Mouse (Mus musculus) limb, embryonic 10.5 days (tissue): ENCODE measurements around the gene Sebox. TPM values are rescaled to one million over a fixed set of nuclear protein-coding genes. Genes with fewer than 3 reads are reported as not detected.
"Not testable (repeated sequence)": the region's sequence is repeated elsewhere in the genome, so short reads cannot be mapped to it uniquely, and the experiment has no call there.

ENCODE experiments used
- DNase-seq: peaks from one replicate; pipeline ENCODE4 v3.0.0-alpha.2; 2017; ENCODE audit warnings: low spot score
- H3K27ac ChIP-seq: fragments of 300-500 bp; sonication (generic); 2 replicates; pipeline ENCODE4 v1.5.1; 2016; ENCODE audit warnings: mild to moderate bottlenecking
- H3K27me3 ChIP-seq: fragments of 300-500 bp; sonication (generic); 2 replicates; pipeline ENCODE4 v1.6.1; 2016; ENCODE audit warnings: low read depth, mild to moderate bottlenecking; ENCODE audit not compliant: poor library complexity, severe bottlenecking
- H3K36me3 ChIP-seq: fragments of 300-500 bp; sonication (generic); 2 replicates; pipeline ENCODE4 v1.6.1; 2016; ENCODE audit warnings: mild to moderate bottlenecking, moderate library complexity
- H3K4me1 ChIP-seq: fragments of 300-500 bp; sonication (generic); 2 replicates; pipeline ENCODE4 v1.6.1; 2016
- H3K4me3 ChIP-seq: fragments of 300-500 bp; sonication (generic); 2 replicates; pipeline ENCODE4 v1.5.1; 2016; ENCODE audit warnings: mild to moderate bottlenecking, moderate library complexity
- H3K9me3 ChIP-seq: fragments of 300-500 bp; sonication (generic); replicated peaks from 2 replicates; pipeline ENCODE4 v1.6.1; 2016; ENCODE audit warnings: mild to moderate bottlenecking
- WGBS: fragments of 180-500 bp; shearing (Covaris S2); methylation state at CpG from one replicate; pipeline ENCODE4 v1.1.7; 2016; 5-methylcytosine and 5-hydroxymethylcytosine counted together
- polyA plus RNA-seq: library from polyadenylated mRNA; unstranded; fragments of >200 nt; fragmentation: Nextera tagmentation; extraction: Ambion mirVana; gene quantifications from 2 replicates; pipeline ENCODE4 v1.2.1, GENCODE M21; 2016

Gene Sebox
- polyA plus RNA-seq, 1 experiment from 2014 or later, result not detected

DNA sequence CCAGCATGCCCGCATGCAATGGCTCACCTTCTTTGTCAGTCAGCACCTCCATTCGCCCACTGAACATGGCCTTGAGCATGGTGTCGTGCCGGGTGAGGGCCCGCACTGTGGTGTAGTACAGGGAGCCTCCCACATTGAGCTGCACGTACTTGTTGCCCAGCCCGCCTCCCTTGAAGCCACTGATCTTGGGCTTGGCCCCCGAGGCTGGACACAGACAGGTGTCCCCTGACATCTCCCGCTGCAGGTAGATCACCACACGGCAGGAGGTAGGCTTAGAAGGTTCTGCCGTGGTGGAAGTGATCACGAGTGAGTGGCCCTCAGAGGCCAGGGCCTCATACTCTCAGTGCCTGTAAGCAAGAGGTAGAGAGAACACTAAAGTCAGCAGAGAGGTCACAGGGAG, 26.8 kb downstream of the Sebox start:
- peaks cover 7% of the 10 kb centered on the region for H3K4me1 ChIP-seq
- H3K36me3 ChIP-seq, result peaks cover 78% of the 10 kb centered on the region
- H3K27me3 ChIP-seq, result no peaks in the 10 kb centered on the region
- no peak overlapping the region for H3K27ac ChIP-seq
- no peak overlapping the region for H3K4me3 ChIP-seq
- WGBS, result 90% methylated on average over 12 of the region's 12 CpGs
- H3K9me3 ChIP-seq, result no peaks in the 10 kb centered on the region
- no peak for DNase-seq

DNA sequence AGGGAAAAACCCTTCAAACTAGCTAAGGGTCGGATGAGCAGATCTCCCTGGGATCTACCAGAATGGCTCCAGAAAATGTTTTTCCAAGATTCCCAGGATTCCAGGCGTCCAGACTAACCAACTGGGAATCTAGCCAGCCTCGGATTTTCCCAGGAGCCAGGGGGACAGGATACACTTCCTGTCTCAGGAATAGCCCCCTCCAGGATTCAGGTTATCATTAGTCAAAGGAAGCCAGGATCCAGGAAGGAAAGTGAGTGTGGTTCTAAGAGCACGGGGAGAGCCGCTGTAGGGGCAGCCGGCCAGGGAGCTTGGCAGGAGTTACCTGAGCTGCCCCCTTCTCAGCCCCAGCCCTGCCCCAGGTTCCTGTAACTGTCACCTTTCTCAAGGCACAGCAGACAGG, 27.8 kb downstream of the Sebox start:
- Histone ChIP-seq H3K27me3 (no peaks in the 10 kb centered on the region), H3K4me1 (peaks cover 11% of the 10 kb centered on the region), H3K4me3 (no peak overlapping the region), H3K36me3 (peaks cover 67% of the 10 kb centered on the region), H3K27ac (no peak overlapping the region), H3K9me3 (no peaks in the 10 kb centered on the region)
- WGBS, result 88% methylated on average over 6 of the region's 6 CpGs
- no peak for DNase-seq

DNA sequence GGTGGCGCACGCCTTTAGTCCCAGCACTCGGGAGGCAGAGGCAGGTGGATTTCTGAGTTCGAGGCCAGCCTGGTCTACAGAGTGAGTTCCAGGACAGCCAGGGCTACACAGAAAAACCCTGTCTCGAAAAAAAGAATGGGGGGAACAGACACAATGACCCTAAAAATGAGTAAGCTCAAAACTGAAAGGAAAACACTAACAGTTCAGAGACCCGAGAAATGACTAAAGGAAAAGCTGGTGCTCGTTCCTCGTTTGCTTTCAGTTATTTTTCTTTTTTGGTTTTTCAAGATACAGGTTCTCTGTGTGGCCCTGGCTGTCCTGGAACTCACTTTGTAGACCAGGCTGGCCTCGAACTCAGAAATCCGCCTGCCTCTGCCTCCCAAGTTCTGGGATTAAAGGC, 28.3 kb downstream of the Sebox start:
- peaks cover 11% of the 10 kb centered on the region for H3K4me1 ChIP-seq
- H3K27ac ChIP-seq, H3K4me3 ChIP-seq, DNase-seq, H3K9me3 ChIP-seq, H3K27me3 ChIP-seq: not testable (repeated sequence)
- 92% methylated on average over 10 of the region's 10 CpGs for WGBS
- H3K36me3 ChIP-seq, result peaks cover 63% of the 10 kb centered on the region

DNA sequence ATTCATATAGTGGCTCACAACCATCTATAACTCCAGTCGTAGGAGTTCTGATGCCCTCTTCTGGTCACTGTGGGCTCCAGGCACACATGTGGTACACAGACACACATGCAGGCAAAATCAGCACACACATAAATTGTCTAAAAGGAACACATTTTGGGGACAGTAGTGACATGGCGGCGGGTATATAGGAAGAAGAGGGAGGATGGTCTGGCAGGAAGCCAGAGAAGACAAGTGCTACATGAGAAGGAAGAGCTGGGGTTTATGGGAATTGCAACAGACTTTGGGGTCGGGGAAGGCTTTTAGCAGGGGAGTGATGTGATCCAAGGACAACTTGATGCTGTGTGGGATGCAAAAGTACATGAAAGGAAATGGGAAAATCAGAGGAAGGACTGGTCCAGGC, 31.3 kb downstream of the Sebox start:
- Histone ChIP-seq H3K36me3 (peaks cover 45% of the 10 kb centered on the region), H3K4me3 (peak overlapping the region; percentile 92), H3K27ac (no peak overlapping the region), H3K9me3 (no peaks in the 10 kb centered on the region), H3K27me3 (no peaks in the 10 kb centered on the region), H3K4me1 (peaks cover 24% of the 10 kb centered on the region)
- WGBS, result 93% methylated on average over 4 of the region's 4 CpGs
- DNase-seq, result no peak

DNA sequence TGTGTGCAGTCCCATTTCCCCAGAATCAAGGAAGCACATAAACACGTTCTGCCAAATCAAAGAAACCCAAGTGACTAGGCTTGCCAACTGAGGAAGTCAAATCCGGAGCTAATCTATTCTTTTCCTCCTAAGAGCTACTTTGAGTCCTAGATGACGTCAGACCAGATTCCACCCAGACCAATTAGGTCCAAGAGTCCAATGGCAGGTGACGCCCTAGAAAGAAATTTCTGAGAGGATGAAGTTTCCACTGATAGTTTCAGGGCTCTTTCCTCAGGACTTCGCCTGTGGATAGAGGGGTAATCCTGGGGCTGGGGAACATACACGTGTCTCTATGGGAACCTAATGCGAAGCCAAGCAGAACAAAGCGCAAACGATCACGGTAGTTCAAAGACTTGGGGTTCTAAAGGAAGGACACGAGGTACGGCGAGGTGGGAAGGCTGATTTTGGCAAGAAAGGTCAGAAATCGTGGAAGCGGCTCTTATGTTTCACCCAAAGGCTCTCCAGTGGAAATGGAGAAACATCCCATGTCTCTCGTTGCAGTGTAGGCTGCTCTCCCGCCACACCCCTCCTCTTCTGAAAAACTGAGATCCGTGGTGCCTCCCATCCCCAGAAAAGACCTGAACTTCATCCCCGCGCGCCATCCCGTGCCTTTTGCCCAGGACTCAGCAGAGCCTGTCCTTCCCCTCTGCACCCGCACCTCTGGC, 32.3 kb downstream of the Sebox start:
- WGBS, result under 1% methylated on average over 23 of the region's 23 CpGs
- Histone ChIP-seq H3K36me3 (peaks cover 45% of the 10 kb centered on the region), H3K9me3 (no peaks in the 10 kb centered on the region), H3K4me3 (peak overlapping the region; percentile 92), H3K27ac (peak overlapping the region; percentile 91), H3K4me1 (peaks cover 24% of the 10 kb centered on the region), H3K27me3 (no peaks in the 10 kb centered on the region)
- no peak for DNase-seq

DNA sequence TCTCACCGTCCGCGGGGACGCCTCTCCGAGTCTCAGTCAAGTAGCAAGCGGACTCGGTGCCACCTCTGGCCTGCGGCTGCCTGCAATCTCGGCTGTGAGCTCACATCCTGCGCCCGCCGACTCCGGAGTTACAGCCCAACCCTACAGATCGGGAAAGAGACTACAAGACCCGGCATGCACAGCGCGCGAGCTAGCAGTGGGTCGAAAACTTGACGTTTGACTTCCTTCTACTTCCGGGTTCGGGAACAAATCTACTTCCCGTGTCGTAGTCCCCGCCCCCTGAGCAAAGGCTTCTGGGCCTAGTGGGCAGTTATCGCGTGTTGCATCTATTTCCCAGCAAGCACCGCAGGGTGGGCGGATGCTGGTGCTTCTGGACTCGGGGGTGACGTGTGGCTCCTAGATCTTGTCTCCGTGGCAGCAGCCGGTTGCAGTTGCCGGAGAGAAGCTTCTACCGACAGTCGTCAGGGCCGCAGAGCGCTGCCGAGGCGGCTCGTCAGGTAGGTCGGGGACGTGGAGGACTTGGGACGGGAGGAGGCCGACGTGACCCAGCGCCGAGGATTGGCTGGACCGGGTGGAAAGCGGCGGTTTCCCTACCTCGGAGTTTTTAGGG, 32.9 kb downstream of the Sebox start, which contains the start of the genes Tnfaip1 and Ift20:
Tnfaip1 (minus strand) TSS at position 253 of the 610 bp plus-strand sequence.
Ift20 (plus strand) TSS at position 282 of the 610 bp plus-strand sequence.
- Histone ChIP-seq H3K27me3 (no peaks in the 10 kb centered on the region), H3K4me3 (peak within 1 kb of the TSS; percentile 92), H3K4me1 (peaks cover 24% of the 10 kb centered on the region), H3K9me3 (no peaks in the 10 kb centered on the region), H3K36me3 (peaks cover 45% of the 10 kb centered on the region), H3K27ac (peak within 1 kb of the TSS; percentile 91)
- DNase-seq, result peak; percentile 94
- WGBS, result under 1% methylated on average over 52 of the region's 52 CpGs

DNA sequence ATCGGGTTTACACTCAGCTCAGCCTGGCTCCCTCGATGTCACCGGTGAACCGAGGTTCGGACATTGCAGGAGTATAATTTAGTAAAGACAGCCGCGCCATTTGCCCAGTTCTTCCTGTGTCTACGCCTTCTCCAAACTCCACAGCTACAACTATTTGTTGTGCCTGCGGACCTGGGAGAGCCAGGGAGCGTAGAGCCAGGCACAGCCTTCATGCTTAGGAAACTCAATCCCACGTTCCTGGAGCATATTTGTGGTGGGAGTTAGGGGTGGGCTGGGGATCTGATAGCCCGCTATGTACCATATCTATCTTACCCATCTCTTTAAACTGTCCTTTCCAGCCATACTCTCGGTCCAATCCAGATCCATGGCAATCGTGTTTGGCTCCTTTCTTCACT, 33.4 kb downstream of the Sebox start:
- Histone ChIP-seq H3K9me3 (no peaks in the 10 kb centered on the region), H3K27ac (peak overlapping the region; percentile 91), H3K4me3 (peak overlapping the region; percentile 92), H3K36me3 (peaks cover 46% of the 10 kb centered on the region), H3K27me3 (no peaks in the 10 kb centered on the region), H3K4me1 (peaks cover 24% of the 10 kb centered on the region)
- no peak for DNase-seq
- 5% methylated on average over 14 of the region's 14 CpGs for WGBS

DNA sequence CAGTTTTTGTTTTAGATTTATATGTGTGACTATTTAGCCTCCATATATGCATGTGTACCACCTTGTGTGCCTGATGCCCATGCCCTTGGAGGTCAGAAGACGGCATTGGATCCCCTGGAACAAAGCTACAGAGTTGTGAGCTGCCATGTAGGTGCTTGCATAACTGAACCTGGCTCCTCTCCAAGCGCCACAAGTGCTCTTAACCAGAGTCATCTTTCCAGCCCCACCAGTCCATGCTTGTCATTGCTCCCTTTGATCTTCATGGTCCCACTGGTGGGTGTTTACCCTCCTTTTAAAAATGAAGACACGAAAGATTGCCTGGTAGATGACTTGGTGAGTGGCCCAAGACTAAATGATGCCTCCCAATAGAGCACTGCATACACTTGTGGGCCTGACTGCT, 37.1 kb downstream of the Sebox start:
- Histone ChIP-seq H3K4me1 (peaks cover 14% of the 10 kb centered on the region), H3K27me3 (no peaks in the 10 kb centered on the region), H3K27ac (no peak overlapping the region), H3K9me3 (no peaks in the 10 kb centered on the region), H3K4me3 (no peak overlapping the region), H3K36me3 (peaks cover 68% of the 10 kb centered on the region)
- WGBS, result 80% methylated on average over 3 of the region's 3 CpGs
- DNase-seq, result no peak

DNA sequence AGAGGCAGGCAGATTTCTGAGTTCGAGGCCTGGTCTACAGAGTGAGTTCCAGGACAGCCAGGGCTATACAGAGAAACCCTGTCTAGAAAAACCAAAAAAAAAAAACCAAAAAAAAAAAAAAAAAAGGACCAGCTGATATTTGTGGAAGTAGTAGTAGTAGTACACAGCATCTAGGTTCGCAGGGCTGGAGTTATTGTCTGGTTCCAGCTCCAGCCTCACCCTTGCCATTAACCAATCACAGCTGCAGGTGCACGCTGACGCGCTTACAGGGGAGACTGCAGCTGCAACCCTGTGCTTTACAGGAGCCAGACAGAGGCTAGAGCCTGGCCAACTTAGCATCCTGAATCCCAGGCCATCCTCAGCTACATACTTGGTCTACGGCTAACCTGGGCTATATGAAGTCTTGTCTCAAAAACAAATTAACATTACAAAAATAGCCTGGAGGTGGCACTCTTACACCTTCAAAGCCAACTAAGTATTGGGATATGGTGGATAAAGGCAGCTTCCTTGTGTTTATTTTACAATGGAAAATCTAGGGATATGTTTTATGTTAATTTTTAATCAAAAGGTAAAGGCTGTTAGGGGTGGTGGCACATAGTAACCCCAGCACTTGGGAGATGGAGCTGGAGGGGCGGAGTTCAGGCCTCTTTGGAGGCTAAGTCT, 41.3 kb downstream of the Sebox start:
- H3K27me3 ChIP-seq, result no peaks in the 10 kb centered on the region
- H3K4me3 ChIP-seq, result no peak overlapping the region
- H3K27ac ChIP-seq, result no peak overlapping the region
- peaks cover 20% of the 10 kb centered on the region for H3K4me1 ChIP-seq
- no peaks in the 10 kb centered on the region for H3K9me3 ChIP-seq
- WGBS, result 93% methylated on average over 7 of the region's 7 CpGs
- DNase-seq, result no peak
- H3K36me3 ChIP-seq, result peaks cover 71% of the 10 kb centered on the region

DNA sequence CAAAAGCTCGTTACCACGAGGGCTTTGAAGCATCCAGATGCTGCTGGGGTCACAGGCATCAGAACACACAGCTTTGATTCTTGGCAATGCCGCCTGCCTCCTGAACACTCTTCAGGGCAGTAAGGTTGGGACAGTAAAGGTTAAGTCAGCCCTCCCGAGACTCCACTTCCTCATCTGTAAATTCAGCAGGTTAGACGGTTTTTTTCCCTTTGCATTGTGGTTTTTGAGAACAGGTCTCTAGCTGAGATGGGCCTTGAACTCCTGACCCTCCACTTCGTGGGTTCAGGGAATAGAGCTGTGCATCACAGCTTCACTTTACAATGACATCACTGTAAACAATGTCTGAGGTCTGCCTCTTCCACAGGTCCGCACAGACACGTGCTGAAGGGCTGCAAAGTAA, 41.9 kb downstream of the Sebox start:
- DNase-seq, result no peak
- peaks cover 65% of the 10 kb centered on the region for H3K36me3 ChIP-seq
- H3K27me3 ChIP-seq, result no peaks in the 10 kb centered on the region
- H3K4me1 ChIP-seq, result peaks cover 24% of the 10 kb centered on the region
- H3K9me3 ChIP-seq, result no peaks in the 10 kb centered on the region
- H3K27ac ChIP-seq, result no peak overlapping the region
- WGBS, result 72% methylated on average over 8 of the region's 8 CpGs
- no peak overlapping the region for H3K4me3 ChIP-seq

DNA sequence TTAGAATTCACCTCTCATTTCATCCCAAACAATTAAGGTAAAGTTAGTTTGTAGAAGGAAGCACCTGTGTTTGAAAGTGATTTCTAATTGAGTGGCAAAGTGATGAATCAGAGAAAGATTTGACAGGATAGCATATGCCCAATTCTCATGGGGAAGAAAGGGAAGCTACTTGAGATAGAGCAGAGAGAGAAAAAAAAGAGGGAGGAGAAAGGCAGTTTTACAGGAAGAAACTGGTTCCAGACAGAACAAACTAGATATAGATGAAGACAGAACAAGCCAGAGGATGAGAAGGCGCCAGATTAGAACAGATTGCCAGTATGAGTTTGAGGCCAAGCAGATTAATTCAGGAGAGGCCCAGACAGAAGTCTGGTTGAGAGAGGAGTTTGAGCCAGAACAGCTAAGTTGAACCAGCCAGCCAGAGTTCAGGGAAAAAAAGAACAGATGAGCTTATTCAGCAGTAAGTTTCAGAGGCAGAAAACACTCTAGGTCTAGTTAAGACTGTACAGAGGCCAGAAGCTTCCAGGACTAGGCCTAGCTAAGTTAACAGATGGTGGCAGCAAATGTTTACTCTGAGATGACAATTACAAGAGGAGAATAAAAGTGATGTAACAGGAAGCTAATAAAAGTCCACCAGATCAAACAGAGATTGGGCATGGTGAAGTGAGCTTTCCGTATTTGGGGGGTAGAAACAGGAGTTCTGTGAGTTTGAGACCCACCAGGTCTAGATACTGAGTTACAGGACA, 44.6 kb downstream of the Sebox start:
- peaks cover 29% of the 10 kb centered on the region for H3K4me1 ChIP-seq
- 79% methylated on average over 2 of the region's 2 CpGs for WGBS
- peaks cover 39% of the 10 kb centered on the region for H3K36me3 ChIP-seq
- no peaks in the 10 kb centered on the region for H3K27me3 ChIP-seq
- DNase-seq, result no peak
- H3K9me3 ChIP-seq, result no peaks in the 10 kb centered on the region
- no peak overlapping the region for H3K27ac ChIP-seq
- no peak overlapping the region for H3K4me3 ChIP-seq

DNA sequence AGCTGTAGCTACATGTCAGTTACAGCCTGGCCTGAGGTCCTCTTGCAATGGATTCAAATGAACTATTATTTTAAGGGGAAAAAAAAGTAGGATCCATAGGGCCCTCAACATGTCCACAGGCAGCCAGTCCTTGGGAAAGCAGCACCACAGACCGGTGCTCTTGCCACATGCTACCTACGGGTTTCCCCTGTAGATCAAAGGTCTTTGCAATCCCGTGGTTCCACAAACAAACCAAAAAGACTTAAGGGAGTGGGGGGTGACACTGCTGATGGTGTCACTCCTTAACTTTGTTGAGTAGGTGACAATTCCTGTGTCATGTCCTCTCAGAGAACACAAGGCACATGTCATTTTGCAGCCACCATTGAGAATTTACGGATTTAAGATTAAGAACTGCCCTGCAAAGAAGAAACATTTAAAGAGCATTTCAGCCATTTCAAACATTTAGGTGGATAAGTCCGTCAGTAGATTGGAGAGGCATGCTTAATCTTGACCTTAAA, 46.3 kb downstream of the Sebox start:
- peak overlapping the region; percentile 91 for H3K27ac ChIP-seq
- WGBS, result 12% methylated on average over 5 of the region's 5 CpGs

More for the DNA sequence above, 46.3 kb downstream of the Sebox start:
- H3K4me3 ChIP-seq, result peak overlapping the region; percentile 78
- H3K27me3 ChIP-seq, result no peaks in the 10 kb centered on the region
- peaks cover 29% of the 10 kb centered on the region for H3K4me1 ChIP-seq
- peaks cover 24% of the 10 kb centered on the region for H3K36me3 ChIP-seq
- H3K9me3 ChIP-seq, result no peaks in the 10 kb centered on the region
- no peak for DNase-seq
